Mouse (Mus musculus) CH12.LX (cell line): ENCODE data around the gene Aig1. TPM values are rescaled to one million over a fixed set of nuclear protein-coding genes. Genes with fewer than 3 reads are reported as not detected.
"Not testable (repeated sequence)": the region's sequence is repeated elsewhere in the genome, so short reads cannot be mapped to it uniquely, and the experiment has no call there.

Experiments used
- DNase-seq: peaks from one replicate; pipeline ENCODE4 v3.0.0-alpha.2; 2013; ENCODE audit errors: extremely low read depth
- H3K27ac ChIP-seq: 2 replicates; pipeline ENCODE4 v1.5.1; 2012; ENCODE audit warnings: low read depth, mild to moderate bottlenecking, control low read depth, moderate library complexity; ENCODE audit not compliant: insufficient read depth
- H3K27me3 ChIP-seq: replicated peaks from 2 replicates; pipeline ENCODE3; 2012; ENCODE audit warnings: inconsistent platforms
- H3K36me3 ChIP-seq, 2 experiments: replicated peaks in 1 of 2; 2 replicates each; pipeline versions ENCODE3 to v1.6.1; 2012; ENCODE audit warnings: inconsistent platforms in 1 of 2, low read length in 1 of 2, mild to moderate bottlenecking in 1 of 2, mixed read lengths in 1 of 2, moderate library complexity in 1 of 2; ENCODE audit not compliant: control insufficient read depth in 1 of 2, insufficient read depth in 1 of 2
- H3K4me1 ChIP-seq, 2 experiments: 2 replicates each; pipeline ENCODE4 v1.6.1; 2012; ENCODE audit warnings: inconsistent platforms in 1 of 2, moderate library complexity in 1 of 2; ENCODE audit not compliant: insufficient read depth in 2 of 2, control insufficient read depth in 1 of 2
- H3K4me2 ChIP-seq: 2 replicates; pipeline ENCODE4 v1.6.1; 2012; ENCODE audit warnings: low read depth, mild to moderate bottlenecking, control low read depth; ENCODE audit not compliant: poor library complexity, insufficient read depth, severe bottlenecking
- H3K4me3 ChIP-seq, 3 experiments: fragments of 150-350 bp in 1 of 3; sonication (generic) in 1 of 3; replicated peaks in 1 of 3; 2 replicates each; pipeline versions ENCODE3 to v1.5.1; 2011 to 2012; ENCODE audit warnings: low read depth in 2 of 3, low read length in 2 of 3, mild to moderate bottlenecking in 2 of 3, moderate library complexity in 2 of 3, control low read depth in 1 of 3, improper control_type of control experiment in 1 of 3, inconsistent platforms in 1 of 3, mixed read lengths in 1 of 3; ENCODE audit not compliant: poor library complexity in 1 of 3
- H3K79me2 ChIP-seq: replicated peaks from 2 replicates; pipeline ENCODE4 v1.6.1; 2012; ENCODE audit warnings: mild to moderate bottlenecking, moderate library complexity; ENCODE audit not compliant: control insufficient read depth, poor library complexity, insufficient read depth, severe bottlenecking; ENCODE audit errors: extremely low read depth
- H3K9ac ChIP-seq: 2 replicates; pipeline ENCODE4 v1.6.1; 2012; ENCODE audit warnings: low read depth, mild to moderate bottlenecking, control low read depth, moderate library complexity; ENCODE audit not compliant: insufficient read depth
- H3K9me3 ChIP-seq: replicated peaks from 2 replicates; pipeline ENCODE3; 2012; ENCODE audit warnings: low read length, inconsistent platforms, mixed read lengths
- CHD1 ChIP-seq: IDR thresholded peaks from 2 replicates; pipeline ENCODE4 v1.6.1; 2012; ENCODE audit warnings: low read depth, low read length, improper control_type of control experiment, inconsistent platforms
- CTCF ChIP-seq, 2 experiments: IDR thresholded peaks in 1 of 2; conservative IDR thresholded peaks in 1 of 2; 2 replicates each; pipeline ENCODE4 v1.5.1; 2011 to 2012; ENCODE audit warnings: low read depth in 2 of 2, low read length in 2 of 2, improper control_type of control experiment in 1 of 2, inconsistent platforms in 1 of 2, mild to moderate bottlenecking in 1 of 2, moderate library complexity in 1 of 2
- HCFC1 ChIP-seq: IDR thresholded peaks from 2 replicates; pipeline ENCODE4 v1.6.1; 2012; ENCODE audit warnings: low read depth, mild to moderate bottlenecking, inconsistent platforms, low read length, improper control_type of control experiment
- JUN ChIP-seq: IDR thresholded peaks from 2 replicates; pipeline ENCODE4 v1.6.1; 2011; ENCODE audit warnings: low read depth, mild to moderate bottlenecking, low read length, improper control_type of control experiment, moderate library complexity; ENCODE audit not compliant: insufficient read depth
- MAX ChIP-seq: IDR thresholded peaks from 2 replicates; pipeline ENCODE4 v1.6.1; 2011; ENCODE audit warnings: low read length, improper control_type of control experiment
- MAZ ChIP-seq: IDR thresholded peaks from 2 replicates; pipeline ENCODE4 v1.6.1; 2012; ENCODE audit warnings: low read depth, mild to moderate bottlenecking, inconsistent platforms, low read length, improper control_type of control experiment, moderate library complexity
- MYC ChIP-seq: IDR thresholded peaks from 2 replicates; pipeline ENCODE4 v1.6.1; 2011; ENCODE audit warnings: low read depth, mild to moderate bottlenecking, improper control_type of control experiment, low read length
- NELFE ChIP-seq: IDR thresholded peaks from 2 replicates; pipeline ENCODE4 v1.6.1; 2011; ENCODE audit warnings: low read depth, low read length, improper control_type of control experiment
- RAD21 ChIP-seq: IDR thresholded peaks from 2 replicates; pipeline ENCODE4 v1.6.1; 2011; ENCODE audit warnings: low read depth, mild to moderate bottlenecking, low read length, improper control_type of control experiment, moderate library complexity
- SMC3 ChIP-seq: IDR thresholded peaks from 2 replicates; pipeline ENCODE4 v1.6.1; 2011; ENCODE audit warnings: low read depth, low read length, improper control_type of control experiment
- USF1 ChIP-seq: IDR thresholded peaks from 2 replicates; pipeline ENCODE4 v1.6.1; 2014; ENCODE audit warnings: low read depth, mild to moderate bottlenecking, inconsistent platforms, low read length, improper control_type of control experiment
- ZNF384 ChIP-seq: IDR thresholded peaks from 2 replicates; pipeline ENCODE4 v1.6.1; 2012; ENCODE audit warnings: low read depth, low read length, improper control_type of control experiment, inconsistent platforms
- dilution Hi-C: fragments of 300-500 bp; cut with MboI; formaldehyde crosslinking; loops from 2 replicates; pipeline ENCODE4 v1.14.3; 2020; ENCODE audit warnings: low sequenced_read_pairs; ENCODE audit not compliant: extremely low pct_unique_long_range_greater_than_20kb, extremely low pct_ligation_motif_present
- in situ Hi-C: fragments of 300-500 bp; cut with MboI; formaldehyde crosslinking; loops from 3 replicates; pipeline ENCODE4 v1.14.3; 2019; ENCODE audit warnings: low sequenced_read_pairs, low pct_ligation_motif_present, low pct_unique_long_range_greater_than_20kb, mixed read lengths
- polyA plus RNA-seq: library from polyadenylated mRNA; unstranded; fragments of >175 nt; gene quantifications from 2 replicates; pipeline ENCODE4 v1.2.1, GENCODE M21; 2012; ENCODE audit warnings: low read depth; ENCODE audit not compliant: insufficient read length
- total RNA-seq, 2 experiments: library from RNA; depleted of rRNA; stranded (reverse); fragments of 300-350 nt in 1 of 2; fragments of >200 nt in 1 of 2; gene quantifications; 2 replicates each; pipeline ENCODE4 v1.2.3; 2012 to 2014

The Aig1 gene
- total and polyA plus RNA-seq, 3 experiments, result 1.6 to 10.8 (median 2.4) TPM

GRCm38 (mm10) chr10:13913689-13914088, 44.9 kb upstream of the Aig1 start:
- dilution Hi-C loops (no loop called here), in situ Hi-C loops (no loop called here)
- Histone ChIP-seq H3K9ac (no peak overlapping the region), H3K4me3 (no peak overlapping the region), H3K4me2 (no peak overlapping the region), H3K9me3 (no peaks in the 10 kb centered on the region), H3K4me1 (peaks cover 6% of the 10 kb centered on the region in 2 experiments; a peak in 3 of 4 replicates), H3K36me3 (no peaks in the 10 kb centered on the region), H3K27me3 (no peaks in the 10 kb centered on the region), H3K79me2 (no peaks in the 10 kb centered on the region), H3K27ac (no peak overlapping the region)
- peak; percentile 14 for DNase-seq
- TF ChIP-seq SMC3 (peak; percentile 69), CTCF (conservative IDR thresholded peaks at IDR 0.05 in 1 of 2, IDR thresholded peaks at IDR 0.05 in 1 of 2; ENCODE audit: low read depth in 2 of 2, low read length in 2 of 2) (peak in 1 of 2 experiments; percentile 65; a peak in 2 of 4 replicates), MAZ (no peak), RAD21 (peak; percentile 65), CHD1 (no peak)

DNA sequence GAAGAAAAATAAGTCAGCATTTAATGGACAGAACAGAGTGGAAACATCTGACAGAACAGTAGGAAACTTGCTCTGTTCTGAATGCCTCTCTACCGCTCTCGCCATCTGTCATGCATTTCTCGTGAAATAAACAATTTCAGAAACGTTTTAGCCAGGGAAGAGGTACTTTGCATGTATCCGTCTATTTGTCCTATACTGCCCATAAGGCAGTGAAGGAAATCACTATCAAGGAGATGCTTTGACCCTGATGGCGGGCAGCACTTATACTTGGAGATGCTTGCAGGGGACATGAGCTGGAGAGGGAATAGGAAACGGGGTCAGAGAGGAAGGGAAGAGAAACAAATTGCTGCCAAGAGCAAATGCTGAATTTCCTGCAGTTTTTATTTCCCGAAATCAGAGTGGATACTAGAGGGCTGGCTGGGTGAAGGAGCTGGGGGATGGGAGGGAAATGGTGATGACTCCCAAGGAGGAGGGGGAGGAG, 37.5 kb upstream of the Aig1 start:
- Histone ChIP-seq H3K9me3 (peaks cover 5% of the 10 kb centered on the region), H3K4me2 (no peak overlapping the region), H3K9ac (no peak overlapping the region), H3K4me1 (peaks cover 4 to 7% of the 10 kb centered on the region in 2 experiments; a peak in 2 of 4 replicates), H3K36me3 (no peaks in the 10 kb centered on the region), H3K4me3 (no peak overlapping the region), H3K27me3 (no peaks in the 10 kb centered on the region), H3K79me2 (no peaks in the 10 kb centered on the region), H3K27ac (no peak overlapping the region)
- dilution Hi-C loops, result no loop called here
- in situ Hi-C loops, result no loop called here
- no peak for TF ChIP-seq NELFE
- DNase-seq, result no peak

- DNase-seq, result no peak
- Histone ChIP-seq H3K4me2 (no peak overlapping the region), H3K27me3 (no peaks in the 10 kb centered on the region), H3K27ac (no peak overlapping the region)
- in situ Hi-C loops, result no loop called here
- TF ChIP-seq MAZ (no peak), NELFE (no peak), ZNF384 (no peak), HCFC1 (no peak), MYC (no peak), MAX (no peak), JUN (no peak), SMC3 (no peak), USF1 (no peak)
- TF ChIP-seq, all 38 proteins: peak for 0
- no peaks in the 10 kb centered on the region for H3K36me3 ChIP-seq
- H3K4me1 ChIP-seq, result peaks cover 0 to 7% of the 10 kb centered on the region in 2 experiments; a peak in 1 of 4 replicates
- dilution Hi-C loops, result no loop called here
- no peaks in the 10 kb centered on the region for H3K79me2 ChIP-seq
- no peak overlapping the region for H3K9ac ChIP-seq
- H3K4me3 ChIP-seq, result no peak overlapping the region
- H3K9me3 ChIP-seq, result peaks cover 5% of the 10 kb centered on the region
Measured at GRCm38 (mm10) chr10:13905618-13906017, 36.8 kb upstream of the Aig1 start.

GRCm38 (mm10) chr10:13892762-13893161, 24.0 kb upstream of the Aig1 start:
- H3K9me3 ChIP-seq, in situ Hi-C loops, H3K27ac ChIP-seq, H3K79me2 ChIP-seq, H3K4me3 ChIP-seq, H3K36me3 ChIP-seq, H3K4me1 ChIP-seq, H3K27me3 ChIP-seq, DNase-seq, dilution Hi-C loops, H3K4me2 ChIP-seq, H3K9ac ChIP-seq: not testable (repeated sequence)
